Mouse (Mus musculus) liver, postnatal 0 days (tissue): ENCODE measurements at regions not wholly inside any gene's neighbourhood (a gene's known extent, or its start where the extent isn't known, plus 50 kb on each side); places are given as distances from the start of the nearest gene placed in this dataset.

Experiments
- ATAC-seq: fragments of 200-750 bp; cut with Nextera tagmentation; 2 replicates; pipeline ENCODE4 v1.8.0; 2017; ENCODE audit warnings: mild to moderate bottlenecking, moderate library complexity
- DNase-seq: peaks from one replicate; pipeline ENCODE4 v3.0.0-alpha.2; 2016
- H3K27ac ChIP-seq: fragments of 300-500 bp; sonication (generic); 2 replicates; pipeline ENCODE4 v1.5.1; 2014; ENCODE audit warnings: antibody characterized with exemption, moderate library complexity, mild to moderate bottlenecking, low read depth
- H3K27me3 ChIP-seq: fragments of 300-500 bp; sonication (generic); 2 replicates; pipeline ENCODE4 v1.6.1; 2014; ENCODE audit warnings: low read length, control low read depth, mixed read lengths; ENCODE audit not compliant: insufficient read depth
- H3K36me3 ChIP-seq: fragments of 300-500 bp; sonication (generic); replicated peaks from 2 replicates; pipeline ENCODE4 v1.6.1; 2014; ENCODE audit warnings: mild to moderate bottlenecking, control low read depth, low read length, moderate library complexity, mixed read lengths; ENCODE audit not compliant: insufficient read depth
- H3K4me1 ChIP-seq: fragments of 300-500 bp; sonication (generic); 2 replicates; pipeline ENCODE4 v1.6.1; 2014; ENCODE audit warnings: antibody characterized with exemption, mild to moderate bottlenecking, control low read depth; ENCODE audit not compliant: insufficient read depth
- H3K4me2 ChIP-seq: fragments of 300-500 bp; sonication (generic); 2 replicates; pipeline ENCODE4 v1.6.1; 2014; ENCODE audit warnings: low read depth, mild to moderate bottlenecking, low read length, moderate library complexity, mixed read lengths
- H3K4me3 ChIP-seq: fragments of 300-500 bp; sonication (generic); 2 replicates; pipeline ENCODE4 v1.5.1; 2014; ENCODE audit warnings: low read depth, low read length
- H3K9ac ChIP-seq: fragments of 300-500 bp; sonication (generic); replicated peaks from 2 replicates; pipeline ENCODE4 v1.6.1; 2014; ENCODE audit warnings: mild to moderate bottlenecking, moderate library complexity
- H3K9me3 ChIP-seq: fragments of 300-500 bp; sonication (generic); 2 replicates; pipeline ENCODE4 v1.6.1; 2016; ENCODE audit warnings: mild to moderate bottlenecking, control low read depth, low read length, mixed read lengths
- CTCF ChIP-seq: sonication (generic); IDR thresholded peaks from 2 replicates; pipeline ENCODE4 v1.5.1; 2016; ENCODE audit warnings: antibody characterized with exemption, low read depth
- EP300 ChIP-seq: IDR thresholded peaks from 2 replicates; pipeline ENCODE4 v1.6.1; 2016; ENCODE audit warnings: antibody characterized with exemption, low read depth, mild to moderate bottlenecking
- WGBS: fragments of 180-500 bp; shearing (Covaris S2); extraction: QIAGEN DNeasy Blood & Tissue Kit; methylation state at CpG from one replicate; pipeline ENCODE4 v1.1.7; 2014; ENCODE audit not compliant: insufficient replicate concordance; 5-methylcytosine and 5-hydroxymethylcytosine counted together

DNA sequence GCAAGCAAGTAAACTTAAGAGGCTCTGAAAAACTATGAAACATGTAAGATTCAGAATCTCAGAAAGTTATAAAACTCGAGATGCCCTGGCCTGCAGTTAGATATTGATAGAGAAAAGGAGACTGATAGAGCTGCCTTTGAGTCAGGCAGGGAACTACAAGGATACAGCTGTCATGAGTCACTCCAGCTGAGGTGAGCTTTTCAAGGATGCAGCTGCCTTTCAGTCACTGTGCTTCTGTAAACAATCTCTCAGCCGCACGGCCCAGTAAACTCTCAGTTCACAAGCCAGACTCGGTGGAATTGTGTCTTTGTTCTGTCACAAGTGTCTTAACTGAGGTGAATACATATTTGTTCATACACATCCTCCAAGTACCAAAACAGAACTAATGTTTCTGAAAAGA, 334.9 kb upstream of the Rsrc1 start:
- Histone ChIP-seq H3K36me3 (no peaks in the 10 kb centered on the region), H3K4me1 (no peaks in the 10 kb centered on the region), H3K9me3 (no peaks in the 10 kb centered on the region), H3K4me3 (no peak overlapping the region), H3K4me2 (no peak overlapping the region), H3K27ac (no peak overlapping the region), H3K27me3 (no peaks in the 10 kb centered on the region), H3K9ac (no peak overlapping the region)
- TF ChIP-seq EP300 (no peak), CTCF (no peak)
- ATAC-seq: no peak
- WGBS: 47% methylated on average over 4 of the region's 4 CpGs
- no peak for DNase-seq

DNA sequence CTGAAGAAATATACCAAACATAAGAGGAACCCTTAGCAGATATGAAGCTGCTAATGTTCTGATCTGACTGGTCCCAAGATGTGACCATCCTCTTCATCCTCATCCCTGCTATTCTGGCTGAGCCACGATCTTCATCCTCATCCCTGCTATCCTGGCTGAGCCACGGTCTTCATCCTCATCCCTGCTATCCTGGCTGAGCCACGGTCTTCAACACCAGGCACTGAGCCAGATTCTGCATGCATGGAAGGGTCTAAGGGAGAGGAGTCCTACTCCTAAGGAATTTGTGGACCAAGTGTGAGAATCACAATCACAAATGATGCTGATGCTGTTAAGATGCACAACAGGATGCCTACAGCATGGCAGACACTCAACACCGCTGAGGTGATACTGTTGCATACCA, 331.9 kb upstream of the Rsrc1 start:
- TF ChIP-seq CTCF: no peak
- no peak for TF ChIP-seq EP300
- DNase-seq: no peak
- no peak overlapping the region for H3K4me2 ChIP-seq
- no peak overlapping the region for H3K9ac ChIP-seq
- no peaks in the 10 kb centered on the region for H3K9me3 ChIP-seq
- H3K36me3 ChIP-seq: no peaks in the 10 kb centered on the region
- no peaks in the 10 kb centered on the region for H3K4me1 ChIP-seq
- no peak overlapping the region for H3K27ac ChIP-seq
- no peak overlapping the region for H3K4me3 ChIP-seq
- no peak for ATAC-seq
- 80% methylated on average over 4 of the region's 4 CpGs for WGBS
- no peaks in the 10 kb centered on the region for H3K27me3 ChIP-seq

DNA sequence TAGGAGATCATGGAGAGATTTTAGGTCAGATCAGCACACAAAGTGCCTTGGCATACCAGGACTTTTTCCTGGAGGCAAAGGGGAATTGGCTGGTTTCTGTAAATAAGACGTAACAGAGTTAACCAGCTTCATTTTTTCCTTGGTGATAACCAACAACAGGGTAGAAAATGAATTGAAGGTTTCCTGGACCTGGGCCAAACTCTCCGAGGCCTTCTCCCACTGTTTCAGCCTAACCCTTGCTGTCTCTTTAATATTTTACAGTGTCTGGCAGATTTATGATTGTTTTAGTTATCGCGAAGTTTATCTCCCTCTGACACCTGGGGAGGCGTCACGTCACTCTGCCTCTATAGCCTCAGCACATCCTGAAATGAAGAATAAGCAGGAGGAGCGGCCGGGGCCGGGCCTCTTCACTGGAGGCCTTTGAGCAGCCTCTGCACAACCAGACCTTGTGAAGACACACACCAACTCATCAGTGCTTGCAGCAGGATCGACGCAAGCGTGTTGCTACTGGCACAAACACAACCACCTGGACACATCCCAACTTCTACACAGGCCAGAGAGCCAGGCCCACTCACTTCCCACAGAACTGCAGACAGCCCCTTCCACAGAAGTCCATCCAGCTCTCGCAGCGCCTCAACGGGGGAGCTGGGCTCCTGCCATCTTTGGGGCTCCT, 331.0 kb upstream of the Rsrc1 start:
- Histone ChIP-seq H3K4me2 (no peak overlapping the region), H3K27me3 (no peaks in the 10 kb centered on the region), H3K9me3 (no peaks in the 10 kb centered on the region), H3K36me3 (no peaks in the 10 kb centered on the region), H3K9ac (no peak overlapping the region), H3K4me3 (no peak overlapping the region), H3K4me1 (no peaks in the 10 kb centered on the region), H3K27ac (no peak overlapping the region)
- DNase-seq (no peak), ATAC-seq (no peak)
- WGBS: 63% methylated on average over 15 of the region's 15 CpGs
- TF ChIP-seq EP300: no peak
- TF ChIP-seq CTCF: no peak

DNA sequence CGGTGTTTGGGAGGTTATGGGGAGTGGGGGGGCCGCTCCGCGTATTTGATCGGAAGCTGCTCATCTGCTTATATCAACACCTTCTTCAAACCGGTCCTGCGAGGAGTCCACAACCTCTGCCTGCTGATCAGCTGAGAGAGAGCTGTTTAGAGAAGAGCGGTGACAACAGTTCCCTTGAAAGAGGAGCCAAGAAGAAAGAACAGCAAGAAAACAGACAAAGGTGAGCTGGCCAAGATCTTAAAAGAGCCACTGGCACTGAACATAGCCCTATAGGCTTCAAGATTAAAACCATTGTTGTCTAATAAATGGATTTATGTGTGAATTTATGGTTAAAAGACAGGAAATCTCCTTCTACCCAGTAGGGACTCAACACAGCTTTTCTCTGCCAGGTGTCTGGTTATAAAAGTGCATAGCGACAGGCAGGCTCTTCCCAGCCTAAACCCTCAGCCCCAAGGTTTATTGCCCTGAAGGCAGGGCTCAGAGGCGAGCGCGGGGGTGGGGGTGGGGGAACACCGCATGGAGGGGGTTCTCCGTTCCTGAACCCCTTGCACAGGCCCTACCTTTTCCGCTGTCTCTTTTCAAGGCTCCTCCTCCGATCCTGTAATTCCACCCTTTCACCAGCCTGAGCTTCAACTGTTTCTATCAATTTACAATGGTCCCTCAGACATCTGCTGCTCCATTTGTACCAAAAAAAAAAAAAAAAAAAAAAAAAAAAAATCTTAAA, 330.3 kb upstream of the Rsrc1 start:
- Histone ChIP-seq H3K9me3 (no peaks in the 10 kb centered on the region), H3K27me3 (no peaks in the 10 kb centered on the region), H3K36me3 (no peaks in the 10 kb centered on the region), H3K4me3 (no peak overlapping the region), H3K4me2 (no peak overlapping the region), H3K27ac (no peak overlapping the region), H3K9ac (no peak overlapping the region), H3K4me1 (no peaks in the 10 kb centered on the region)
- TF ChIP-seq EP300: no peak
- no peak for TF ChIP-seq CTCF
- no peak for ATAC-seq
- no peak for DNase-seq
- 67% methylated on average over 16 of the region's 16 CpGs for WGBS

DNA sequence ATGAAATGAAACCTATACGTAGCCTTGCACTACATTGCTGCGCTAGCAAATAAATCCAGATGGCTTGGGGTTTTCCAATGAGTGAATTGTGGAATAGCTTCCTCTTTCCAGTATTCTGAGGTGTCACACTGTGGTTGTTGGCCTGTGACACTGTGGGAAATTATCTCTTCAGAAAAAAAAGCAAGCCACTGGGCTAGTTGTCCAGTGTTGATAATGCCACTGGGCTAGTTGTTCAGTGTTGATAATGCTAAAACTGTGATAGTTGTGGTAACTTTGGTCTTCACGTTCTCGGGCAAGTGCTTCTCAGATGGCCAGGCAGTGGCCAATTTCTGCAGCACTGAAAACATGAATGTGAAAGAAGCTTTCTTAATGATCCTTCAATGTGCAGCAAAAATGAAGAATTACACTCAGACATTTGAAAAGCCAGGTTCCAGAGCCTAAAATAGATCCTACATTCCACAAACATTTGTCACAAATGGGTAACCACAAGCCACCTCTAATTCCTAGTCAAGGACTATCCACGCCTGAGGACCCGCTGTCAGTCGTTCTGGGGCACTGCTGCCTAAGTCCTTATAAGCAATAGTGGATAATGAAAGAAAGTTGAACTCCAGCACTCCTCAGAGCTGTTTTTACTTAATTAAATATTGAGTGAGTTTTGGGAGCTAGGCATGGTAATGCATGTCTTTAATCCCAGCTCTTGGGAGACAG, 328.9 kb upstream of the Rsrc1 start:
- WGBS: 56% methylated on average over 7 of the region's 7 CpGs
- DNase-seq (no peak), ATAC-seq (no peak)
- no peak overlapping the region for H3K4me3 ChIP-seq
- no peak overlapping the region for H3K27ac ChIP-seq
- 0 out of 2 replicates have a peak, but pooled peaks cover 2% of the 10 kb centered on the region for H3K4me1 ChIP-seq
- no peak overlapping the region for H3K4me2 ChIP-seq
- TF ChIP-seq CTCF: no peak
- TF ChIP-seq EP300: peak; percentile 59; the same call in 1 of the 2 replicates
- no peaks in the 10 kb centered on the region for H3K27me3 ChIP-seq
- no peak overlapping the region for H3K9ac ChIP-seq
- no peaks in the 10 kb centered on the region for H3K36me3 ChIP-seq
- H3K9me3 ChIP-seq: no peaks in the 10 kb centered on the region

DNA sequence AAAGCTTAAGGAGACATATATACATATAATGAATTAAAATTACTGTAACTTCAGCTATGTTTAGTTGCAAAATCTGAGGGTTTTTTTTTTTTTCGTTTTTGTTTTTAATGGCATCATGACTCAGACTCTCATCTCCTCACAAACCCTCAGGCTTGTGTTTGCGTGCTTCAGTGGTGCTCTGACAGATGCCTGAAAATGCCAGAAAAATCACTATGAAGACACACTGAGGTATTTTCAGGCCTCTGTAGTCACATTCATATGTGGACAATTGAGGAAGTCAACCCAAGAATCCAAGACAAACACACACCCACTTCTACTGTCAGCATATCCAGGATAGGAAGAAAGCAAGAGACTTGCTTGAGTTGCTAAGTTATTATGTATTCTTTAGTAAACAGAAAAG, 327.2 kb upstream of the Rsrc1 start:
- no peak overlapping the region for H3K27ac ChIP-seq
- no peak for ATAC-seq
- no peak for DNase-seq
- H3K27me3 ChIP-seq: no peaks in the 10 kb centered on the region
- TF ChIP-seq CTCF: no peak
- TF ChIP-seq EP300: no peak
- no peaks in the 10 kb centered on the region for H3K9me3 ChIP-seq
- H3K9ac ChIP-seq: no peak overlapping the region
- WGBS: 86% methylated on average over 2 of the region's 2 CpGs
- no peak overlapping the region for H3K4me3 ChIP-seq
- H3K4me2 ChIP-seq: no peak overlapping the region
- no peaks in the 10 kb centered on the region for H3K36me3 ChIP-seq
- 0 out of 2 replicates have a peak, but pooled peaks cover 2% of the 10 kb centered on the region for H3K4me1 ChIP-seq
